Mouse (Mus musculus) liver, embryonic 13.5 days (tissue): ENCODE results near the gene Clstn1. TPM values are rescaled to one million over a fixed set of nuclear protein-coding genes. Genes with fewer than 3 reads are reported as not detected.

ENCODE experiments used
- ATAC-seq: fragments of 200-750 bp; cut with Nextera tagmentation; 2 replicates; pipeline ENCODE4 v1.8.0; 2017; ENCODE audit warnings: low read depth, mild to moderate bottlenecking, moderate number of reproducible peaks, moderate library complexity
- DNase-seq: peaks from one replicate; pipeline ENCODE4 v3.0.0; 2022
- H3K27ac ChIP-seq: fragments of 300-500 bp; sonication (generic); 2 replicates; pipeline ENCODE4 v1.5.1; 2015; ENCODE audit warnings: moderate library complexity, mild to moderate bottlenecking, inconsistent platforms
- H3K27me3 ChIP-seq: fragments of 300-500 bp; sonication (generic); 2 replicates; pipeline ENCODE4 v1.6.1; 2015; ENCODE audit warnings: mild to moderate bottlenecking, inconsistent platforms
- H3K36me3 ChIP-seq: fragments of 300-500 bp; sonication (generic); 2 replicates; pipeline ENCODE4 v1.6.1; 2015; ENCODE audit warnings: mild to moderate bottlenecking, inconsistent platforms
- H3K4me1 ChIP-seq: fragments of 300-500 bp; sonication (generic); replicated peaks from 2 replicates; pipeline ENCODE4 v1.6.1; 2015; ENCODE audit warnings: inconsistent platforms
- H3K4me2 ChIP-seq: fragments of 300-500 bp; sonication (generic); 2 replicates; pipeline ENCODE4 v1.6.1; 2015; ENCODE audit warnings: inconsistent platforms, mild to moderate bottlenecking, moderate library complexity
- H3K4me3 ChIP-seq: fragments of 300-500 bp; sonication (generic); replicated peaks from 2 replicates; pipeline ENCODE4 v1.5.1; 2015; ENCODE audit warnings: mild to moderate bottlenecking, inconsistent platforms
- H3K9ac ChIP-seq: fragments of 300-500 bp; sonication (generic); 2 replicates; pipeline ENCODE4 v1.6.1; 2015; ENCODE audit warnings: mild to moderate bottlenecking, inconsistent platforms
- H3K9me3 ChIP-seq: fragments of 300-500 bp; sonication (generic); replicated peaks from 2 replicates; pipeline ENCODE4 v1.6.1; 2016; ENCODE audit warnings: inconsistent platforms
- WGBS: fragments of 180-500 bp; shearing (Covaris S2); methylation state at CpG from one replicate; pipeline ENCODE4 v1.1.7; 2015; ENCODE audit not compliant: insufficient replicate concordance; 5-methylcytosine and 5-hydroxymethylcytosine counted together
- polyA plus RNA-seq: library from polyadenylated mRNA; unstranded; fragments of >200 nt; fragmentation: Nextera tagmentation; extraction: Ambion mirVana; gene quantifications from 2 replicates; pipeline ENCODE4 v1.2.1, GENCODE M21; 2015

Clstn1 gene
- polyA plus RNA-seq, 1 experiment from 2014 or later: 2.6 TPM

- WGBS: 42% methylated on average over 7 of the region's 7 CpGs
- no peaks in the 10 kb centered on the region for H3K36me3 ChIP-seq
- H3K4me1 ChIP-seq: no peaks in the 10 kb centered on the region
- H3K27me3 ChIP-seq: no peaks in the 10 kb centered on the region
- no peak overlapping the region for H3K4me2 ChIP-seq
- no peak overlapping the region for H3K9ac ChIP-seq
- no peak for ATAC-seq
- H3K27ac ChIP-seq: no peak overlapping the region
- DNase-seq: no peak
- H3K9me3 ChIP-seq: no peaks in the 10 kb centered on the region
- no peak overlapping the region for H3K4me3 ChIP-seq
Observed at GRCm38 (mm10) chr4:149553834-149554233, 32.4 kb upstream of the Clstn1 start.

- 64% methylated on average over 4 of the region's 4 CpGs for WGBS
- DNase-seq: no peak
- Histone ChIP-seq H3K4me3 (no peak overlapping the region), H3K4me1 (no peaks in the 10 kb centered on the region), H3K36me3 (no peaks in the 10 kb centered on the region), H3K9ac (no peak overlapping the region), H3K4me2 (no peak overlapping the region), H3K27me3 (no peaks in the 10 kb centered on the region), H3K9me3 (no peaks in the 10 kb centered on the region), H3K27ac (no peak overlapping the region)
- ATAC-seq: no peak
Observed at GRCm38 (mm10) chr4:149556111-149556510, 30.2 kb upstream of the Clstn1 start.

GRCm38 (mm10) chr4:149557905-149558304 is 28.4 kb upstream of the Clstn1 start:
- no peak for ATAC-seq

GRCm38 (mm10) chr4:149558389-149558788 is 27.9 kb upstream of the Clstn1 start:
- H3K4me1 ChIP-seq: peaks cover 7% of the 10 kb centered on the region
- 68% methylated on average over 3 of the region's 3 CpGs for WGBS
- H3K4me2 ChIP-seq: no peak overlapping the region
- H3K9ac ChIP-seq: no peak overlapping the region
- H3K9me3 ChIP-seq: no peaks in the 10 kb centered on the region
- no peaks in the 10 kb centered on the region for H3K36me3 ChIP-seq
- ATAC-seq (no peak), DNase-seq (no peak)
- no peak overlapping the region for H3K27ac ChIP-seq
- H3K27me3 ChIP-seq: no peaks in the 10 kb centered on the region
- H3K4me3 ChIP-seq: no peak overlapping the region

More at GRCm38 (mm10) chr4:149557905-149558304, 28.4 kb upstream of the Clstn1 start:
- Histone ChIP-seq H3K36me3 (no peaks in the 10 kb centered on the region), H3K4me2 (no peak overlapping the region), H3K4me3 (no peak overlapping the region), H3K4me1 (peaks cover 7% of the 10 kb centered on the region), H3K27me3 (no peaks in the 10 kb centered on the region), H3K9ac (no peak overlapping the region), H3K27ac (no peak overlapping the region), H3K9me3 (no peaks in the 10 kb centered on the region)
- no peak for DNase-seq
- WGBS: 73% methylated on average over 5 of the region's 5 CpGs

DNA sequence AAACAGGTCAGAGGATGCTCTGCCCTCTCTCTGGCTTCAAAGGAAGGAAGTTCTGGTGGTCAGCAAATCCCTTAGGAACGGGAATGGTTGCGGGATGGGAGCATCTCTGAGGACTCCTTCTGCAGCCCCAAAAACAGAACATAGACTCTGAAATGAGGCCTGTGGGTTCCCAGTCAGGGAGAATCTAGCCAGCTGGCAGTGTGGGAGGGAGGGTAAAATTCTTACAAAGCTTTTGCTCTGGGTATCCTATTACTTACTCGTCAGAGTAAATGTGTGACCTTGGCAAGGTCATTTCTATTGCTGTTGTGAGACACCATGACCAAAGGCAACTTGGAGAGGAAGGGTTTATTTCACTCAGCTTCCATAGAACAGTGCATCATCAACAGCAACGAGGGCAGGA is 24.9 kb upstream of the Clstn1 start:
- no peak overlapping the region for H3K9ac ChIP-seq
- 54% methylated on average over 4 of the region's 4 CpGs for WGBS
- no peaks in the 10 kb centered on the region for H3K9me3 ChIP-seq
- H3K27ac ChIP-seq: no peak overlapping the region
- H3K36me3 ChIP-seq: no peaks in the 10 kb centered on the region
- H3K27me3 ChIP-seq: no peaks in the 10 kb centered on the region
- H3K4me3 ChIP-seq: no peak overlapping the region
- H3K4me2 ChIP-seq: no peak overlapping the region
- no peak for ATAC-seq
- H3K4me1 ChIP-seq: peaks cover 7% of the 10 kb centered on the region
- DNase-seq: no peak

DNA sequence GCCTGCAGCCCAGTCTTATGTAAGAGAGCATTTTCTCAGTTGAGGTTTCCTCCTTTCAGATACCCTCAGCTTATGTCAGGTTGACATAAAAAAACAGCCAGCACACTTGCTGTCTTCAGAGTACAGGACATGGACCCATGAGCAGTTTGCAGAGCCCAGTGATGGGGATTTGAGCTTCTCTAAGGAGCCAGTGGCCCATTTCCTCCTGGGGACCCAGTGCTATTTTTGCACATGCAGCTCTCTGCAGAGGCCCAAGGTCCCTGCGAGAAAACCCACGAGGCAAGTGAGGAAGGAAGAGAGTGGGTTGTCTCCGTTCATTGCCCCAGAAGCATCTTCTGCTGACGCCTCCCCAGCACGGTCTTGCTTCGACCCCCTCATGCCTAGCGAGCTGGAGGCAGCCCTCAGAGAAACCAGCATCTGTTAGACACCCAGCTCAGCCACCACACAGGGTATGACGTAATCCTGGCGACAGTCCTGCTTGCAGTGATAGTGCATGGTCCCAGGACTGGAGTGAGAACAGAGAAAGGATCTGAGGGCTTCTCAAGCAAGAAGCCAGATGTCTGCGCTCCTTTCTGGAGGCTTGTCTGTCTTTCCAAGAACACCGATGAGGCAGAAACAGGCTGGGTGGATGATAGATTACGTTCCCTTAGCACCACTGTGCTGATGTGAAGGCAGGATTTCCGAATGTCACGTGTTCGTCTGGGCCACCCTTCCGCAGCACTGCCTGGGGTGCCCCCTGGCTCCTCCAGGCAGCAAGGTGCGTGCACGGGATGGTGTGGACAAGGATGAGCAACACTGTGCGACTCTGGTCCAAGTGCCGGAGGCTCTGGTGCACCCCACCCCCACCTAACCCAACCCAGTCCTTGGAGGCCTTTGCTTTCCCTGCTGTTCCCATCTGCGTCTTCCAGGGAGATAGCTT is 24.0 kb upstream of the Clstn1 start:
- ATAC-seq (0 out of 2 replicates have a peak, but pooled peaks have one; percentile 41), DNase-seq (no peak)
- Histone ChIP-seq H3K9ac (no peak overlapping the region), H3K4me1 (peaks cover 11% of the 10 kb centered on the region), H3K27ac (no peak overlapping the region), H3K9me3 (no peaks in the 10 kb centered on the region), H3K4me2 (no peak overlapping the region), H3K4me3 (no peak overlapping the region), H3K36me3 (no peaks in the 10 kb centered on the region), H3K27me3 (no peaks in the 10 kb centered on the region)
- WGBS: 36% methylated on average over 21 of the region's 21 CpGs

GRCm38 (mm10) chr4:149562905-149563347 is 23.3 kb upstream of the Clstn1 start:
- no peak for ATAC-seq
- no peaks in the 10 kb centered on the region for H3K27me3 ChIP-seq
- H3K4me3 ChIP-seq: no peak overlapping the region
- H3K36me3 ChIP-seq: no peaks in the 10 kb centered on the region
- H3K4me2 ChIP-seq: no peak overlapping the region
- H3K9ac ChIP-seq: no peak overlapping the region
- no peak overlapping the region for H3K27ac ChIP-seq
- WGBS: 32% methylated on average over 7 of the region's 7 CpGs
- peaks cover 18% of the 10 kb centered on the region for H3K4me1 ChIP-seq
- no peak for DNase-seq
- no peaks in the 10 kb centered on the region for H3K9me3 ChIP-seq

- ATAC-seq (no peak), DNase-seq (no peak)
- Histone ChIP-seq H3K9ac (no peak overlapping the region), H3K4me3 (no peak overlapping the region), H3K4me2 (no peak overlapping the region; the same call in 1 of the 2 replicates), H3K9me3 (no peaks in the 10 kb centered on the region), H3K27me3 (no peaks in the 10 kb centered on the region), H3K4me1 (peaks cover 21% of the 10 kb centered on the region), H3K36me3 (no peaks in the 10 kb centered on the region), H3K27ac (no peak overlapping the region)
- WGBS: 64% methylated on average over 10 of the region's 10 CpGs
Observed at GRCm38 (mm10) chr4:149563941-149564361, 22.3 kb upstream of the Clstn1 start.

DNA sequence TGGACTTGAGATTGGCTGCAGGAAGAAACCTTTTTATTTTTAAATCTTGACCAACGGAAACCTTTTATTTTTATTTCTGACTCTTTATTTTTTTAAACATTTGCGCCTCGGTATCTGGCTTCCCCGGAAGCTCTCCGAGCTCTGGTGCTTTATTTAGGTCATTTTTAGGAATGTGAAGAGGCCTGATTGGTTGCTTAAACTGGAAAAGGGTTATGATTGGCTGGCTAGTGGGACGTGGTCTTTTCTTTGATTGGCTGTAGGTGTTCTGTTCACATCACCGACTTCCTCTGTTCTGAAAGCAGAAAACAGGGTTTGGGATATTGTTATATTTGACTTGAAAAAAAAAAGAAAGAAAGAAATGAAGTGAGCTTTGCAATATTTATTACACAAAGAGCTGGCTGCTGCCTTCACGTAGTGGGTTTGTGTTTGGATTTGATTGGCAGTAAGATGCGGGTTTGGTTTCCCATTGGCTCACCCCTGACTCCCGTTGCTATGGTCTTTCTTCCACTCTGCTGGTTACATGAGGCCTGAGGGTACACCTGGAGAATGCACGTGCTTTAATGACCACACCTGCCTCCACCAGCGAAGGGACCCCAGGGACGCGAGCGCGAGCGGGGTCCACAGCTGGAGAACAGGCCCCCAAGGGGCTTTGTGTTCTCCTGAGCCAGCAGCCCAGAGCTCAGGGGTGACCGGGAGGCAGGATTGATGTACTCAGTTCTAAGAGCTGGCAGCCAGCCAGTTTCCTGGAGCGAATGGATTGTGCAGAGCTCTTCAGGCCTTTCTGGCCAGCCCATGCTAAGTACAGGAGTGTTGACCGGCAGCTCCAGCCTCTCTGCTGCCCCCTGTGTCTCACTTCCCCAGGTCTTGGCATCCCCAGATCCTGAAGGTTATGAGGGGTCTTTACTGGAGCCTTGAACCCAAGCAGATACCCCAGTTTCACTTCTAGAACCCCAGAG is 21.5 kb upstream of the Clstn1 start:
- no peak overlapping the region for H3K27ac ChIP-seq
- H3K4me1 ChIP-seq: peaks cover 21% of the 10 kb centered on the region
- H3K27me3 ChIP-seq: no peaks in the 10 kb centered on the region
- no peaks in the 10 kb centered on the region for H3K9me3 ChIP-seq
- ATAC-seq: no peak
- no peak for DNase-seq
- WGBS: 63% methylated on average over 20 of the region's 20 CpGs
- H3K36me3 ChIP-seq: no peaks in the 10 kb centered on the region
- no peak overlapping the region; the same call in 1 of the 2 replicates for H3K4me2 ChIP-seq
- H3K4me3 ChIP-seq: no peak overlapping the region
- H3K9ac ChIP-seq: no peak overlapping the region

DNA sequence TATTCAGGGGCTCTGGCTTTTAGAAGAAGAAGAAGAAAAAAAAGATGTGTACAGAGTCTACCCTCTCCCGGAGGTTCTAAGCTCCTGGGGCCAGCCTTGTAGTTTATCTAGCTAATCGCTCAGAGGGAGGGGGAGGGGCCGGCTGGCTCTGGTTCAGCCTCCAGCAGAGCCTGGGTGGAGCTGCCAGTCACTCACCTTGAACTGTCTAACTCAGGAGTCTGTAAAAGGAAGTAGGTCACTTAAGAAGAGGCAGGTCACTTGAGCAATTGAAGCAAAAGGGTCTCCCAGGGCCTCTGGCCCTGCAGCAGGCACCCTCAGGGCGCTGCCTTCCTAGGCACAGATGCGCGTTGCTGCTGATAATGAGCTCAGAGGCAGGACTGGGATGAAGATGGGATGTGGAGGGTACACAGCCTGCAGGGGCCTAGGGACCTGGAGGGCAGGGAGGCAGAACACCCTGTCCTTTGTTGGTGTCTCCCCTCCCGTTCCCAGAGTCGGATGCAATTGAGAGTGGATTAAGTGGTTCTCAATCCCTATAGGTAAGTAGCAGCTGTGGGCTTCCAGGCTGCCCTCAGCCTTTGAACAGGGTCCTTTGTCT is 18.7 kb upstream of the Clstn1 start:
- no peak overlapping the region for H3K4me2 ChIP-seq
- H3K4me3 ChIP-seq: no peak overlapping the region
- no peaks in the 10 kb centered on the region for H3K36me3 ChIP-seq
- no peak overlapping the region for H3K27ac ChIP-seq
- H3K9ac ChIP-seq: no peak overlapping the region
- DNase-seq: peak; percentile 26
- peaks cover 16% of the 10 kb centered on the region for H3K4me1 ChIP-seq
- no peaks in the 10 kb centered on the region for H3K9me3 ChIP-seq
- peak; percentile 52; the same call in 1 of the 2 replicates for ATAC-seq
- H3K27me3 ChIP-seq: peaks cover 9% of the 10 kb centered on the region; the same call in 1 of the 2 replicates
- 24% methylated on average over 8 of the region's 8 CpGs for WGBS

DNA sequence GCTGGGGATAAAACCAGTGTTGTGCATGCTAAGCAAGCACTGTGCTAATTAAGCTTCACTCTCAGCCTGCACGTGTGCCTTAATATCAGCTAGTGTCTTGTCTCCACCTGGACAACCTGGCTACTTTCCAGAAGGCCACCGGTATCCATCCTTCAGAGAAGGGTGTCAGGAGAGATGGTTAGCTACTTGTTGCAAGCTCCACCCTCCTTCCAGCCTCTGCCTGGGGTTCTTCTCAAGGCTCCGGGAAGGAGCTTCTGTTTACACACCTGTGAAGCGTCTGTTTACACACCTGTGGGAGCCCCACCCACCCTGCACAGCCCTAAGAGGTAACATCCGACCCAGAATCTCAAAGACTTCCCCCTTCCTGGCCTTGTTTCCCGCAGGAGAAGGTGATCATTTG is 17.6 kb upstream of the Clstn1 start:
- H3K4me2 ChIP-seq: no peak overlapping the region
- no peak overlapping the region for H3K4me3 ChIP-seq
- DNase-seq (no peak), ATAC-seq (no peak)
- peaks cover 12% of the 10 kb centered on the region; the same call in 1 of the 2 replicates for H3K27me3 ChIP-seq
- H3K9me3 ChIP-seq: no peaks in the 10 kb centered on the region
- no peak overlapping the region for H3K27ac ChIP-seq
- peaks cover 14% of the 10 kb centered on the region for H3K4me1 ChIP-seq
- H3K9ac ChIP-seq: no peak overlapping the region
- no peaks in the 10 kb centered on the region for H3K36me3 ChIP-seq
- WGBS: 57% methylated on average over 6 of the region's 6 CpGs
